Mouse (Mus musculus): ENCODE measurements at regions not wholly inside any gene's neighbourhood (a gene's known extent, or its start where the extent isn't known, plus 50 kb on each side); places are given as distances from the start of the nearest gene placed in this dataset.

DNA sequence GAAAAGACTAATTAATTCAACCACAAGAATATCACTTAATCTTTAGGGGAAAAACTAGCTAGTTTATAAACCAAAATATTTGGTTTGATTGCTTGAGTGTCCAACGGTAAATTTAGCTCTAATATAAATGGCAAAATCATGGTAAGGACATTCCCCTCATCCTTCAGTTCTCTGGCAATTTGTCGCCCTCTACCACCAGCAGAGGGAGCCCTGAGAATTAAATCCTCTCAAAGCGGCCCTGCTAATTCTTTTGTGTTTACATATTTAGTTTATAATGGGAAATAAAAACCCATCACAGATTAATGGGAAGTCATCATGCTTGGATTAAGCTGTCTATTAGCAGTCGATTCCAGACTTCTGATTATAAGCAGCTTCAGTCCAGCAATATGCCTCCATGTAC lies 54.5 kb upstream of the Atp5g3 start:
- no peak for ATAC-seq (ENCODE audit: borderline replicate concordance, extremely low read depth, low FRiP score, low TSS enrichment)
- H3K4me3 ChIP-seq = no peak overlapping the region
- no peaks in the 10 kb centered on the region for H3K36me3 ChIP-seq
- no peak overlapping the region for H3K4me2 ChIP-seq
- peaks cover 20% of the 10 kb centered on the region for H3K27me3 ChIP-seq
- no peaks in the 10 kb centered on the region for H3K9me3 ChIP-seq
- no peak overlapping the region for H3K9ac ChIP-seq
- WGBS = 8% methylated on average over 4 of the region's 4 CpGs
- H3K27ac ChIP-seq = no peak overlapping the region
- no peaks in the 10 kb centered on the region for H3K4me1 ChIP-seq

All from lung, embryonic 15.5 days (tissue).